Mouse (Mus musculus): ENCODE results near the gene Mbnl1. TPM values are rescaled to one million over a fixed set of nuclear protein-coding genes. Genes with fewer than 3 reads are reported as not detected.

The Mbnl1 gene
- polyA plus RNA-seq, 1 experiment from 2014 or later: 71.7 TPM

GRCm38 (mm10) chr3:60584704-60585103 is 112.1 kb downstream of the Mbnl1 start:
- no peak for DNase-seq (ENCODE audit: low spot score)
- H3K36me3 ChIP-seq: no peaks in the 10 kb centered on the region
- H3K4me3 ChIP-seq: no peak overlapping the region
- H3K27ac ChIP-seq: no peak overlapping the region
- WGBS: 94% methylated on average over 3 of the region's 3 CpGs
- H3K9me3 ChIP-seq: no peaks in the 10 kb centered on the region
- peaks cover 33% of the 10 kb centered on the region for H3K4me1 ChIP-seq
- H3K27me3 ChIP-seq (ENCODE audit: insufficient read depth, poor library complexity, severe bottlenecking): no peaks in the 10 kb centered on the region

DNA sequence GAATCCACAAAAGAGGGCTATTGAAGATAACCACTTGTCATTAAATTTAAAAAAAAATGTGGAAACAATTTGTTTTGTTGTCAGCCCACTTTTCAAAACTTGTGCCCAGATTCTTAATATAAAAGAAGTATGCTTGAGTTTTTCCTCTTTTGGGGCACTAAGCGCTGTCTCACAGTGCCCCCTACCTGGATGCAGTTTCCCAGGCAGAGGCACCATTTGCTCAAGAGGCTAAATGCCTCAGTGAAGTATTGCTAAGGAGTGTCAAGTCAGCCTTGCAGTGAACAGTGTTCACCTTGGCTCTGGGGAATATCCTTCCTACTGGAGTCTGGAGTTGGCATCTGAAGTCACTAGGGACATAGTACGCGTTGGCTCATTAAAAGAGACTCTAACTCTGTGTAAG is 113.4 kb downstream of the Mbnl1 start:
- Histone ChIP-seq H3K4me3 (no peak overlapping the region), H3K9me3 (no peaks in the 10 kb centered on the region), H3K36me3 (no peaks in the 10 kb centered on the region), H3K4me1 (peaks cover 24% of the 10 kb centered on the region), H3K27ac (no peak overlapping the region), H3K27me3 (ENCODE audit: insufficient read depth, poor library complexity, severe bottlenecking) (no peaks in the 10 kb centered on the region)
- no peak for DNase-seq (ENCODE audit: low spot score)
- 93% methylated on average over 3 of the region's 3 CpGs for WGBS

GRCm38 (mm10) chr3:60587149-60587548 is 114.5 kb downstream of the Mbnl1 start:
- no peak for DNase-seq (ENCODE audit: low spot score)
- H3K27ac ChIP-seq: no peak overlapping the region
- H3K4me1 ChIP-seq: peaks cover 24% of the 10 kb centered on the region
- no peak overlapping the region for H3K4me3 ChIP-seq
- H3K9me3 ChIP-seq: no peaks in the 10 kb centered on the region
- no peaks in the 10 kb centered on the region for H3K27me3 ChIP-seq (ENCODE audit: insufficient read depth, poor library complexity, severe bottlenecking)
- H3K36me3 ChIP-seq: no peaks in the 10 kb centered on the region
- 93% methylated on average over 4 of the region's 4 CpGs for whole genome bisulfite sequencing

DNA sequence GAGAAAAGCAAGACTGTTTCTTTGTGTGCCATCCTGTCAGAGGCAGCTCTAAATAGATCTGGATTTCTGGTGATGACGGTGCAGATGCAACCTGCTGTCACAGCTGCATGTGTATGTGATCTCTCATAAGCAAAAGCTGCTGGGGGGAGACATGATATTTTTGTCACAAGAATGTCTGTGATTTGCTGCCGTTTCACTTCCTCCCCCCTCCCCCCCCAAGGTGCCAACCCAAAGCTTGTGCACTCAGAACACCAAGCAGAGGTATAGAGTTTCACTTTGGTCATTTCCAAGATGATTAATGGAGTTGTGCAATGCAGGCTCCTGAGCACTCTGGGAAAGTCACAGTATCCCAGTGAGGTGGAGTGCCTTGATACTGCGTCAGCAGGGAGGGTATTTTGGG is 116.7 kb downstream of the Mbnl1 start:
- DNase-seq (ENCODE audit: low spot score): no peak
- Histone ChIP-seq H3K4me3 (no peak overlapping the region), H3K27ac (no peak overlapping the region), H3K9me3 (no peaks in the 10 kb centered on the region), H3K36me3 (no peaks in the 10 kb centered on the region), H3K4me1 (peaks cover 31% of the 10 kb centered on the region), H3K27me3 (ENCODE audit: insufficient read depth, poor library complexity, severe bottlenecking) (no peaks in the 10 kb centered on the region)
- WGBS: 61% methylated on average over 3 of the region's 3 CpGs

- H3K4me3 ChIP-seq: no peak overlapping the region
- H3K9me3 ChIP-seq: no peaks in the 10 kb centered on the region
- H3K4me1 ChIP-seq: peaks cover 12% of the 10 kb centered on the region; the same call in 1 of the 2 replicates
- peaks cover 3% of the 10 kb centered on the region; the same call in 1 of the 2 replicates for H3K36me3 ChIP-seq
- H3K27ac ChIP-seq: no peak overlapping the region
- DNase-seq (ENCODE audit: low spot score): no peak
- no peaks in the 10 kb centered on the region for H3K27me3 ChIP-seq (ENCODE audit: insufficient read depth, poor library complexity, severe bottlenecking)
- 90% methylated on average over 10 of the region's 10 CpGs for WGBS
Measured at GRCm38 (mm10) chr3:60595606-60596005, 123.0 kb downstream of the Mbnl1 start.

- Histone ChIP-seq H3K36me3 (peaks cover 3% of the 10 kb centered on the region; the same call in 1 of the 2 replicates), H3K27ac (no peak overlapping the region), H3K27me3 (ENCODE audit: insufficient read depth, poor library complexity, severe bottlenecking) (no peaks in the 10 kb centered on the region), H3K4me1 (peaks cover 20% of the 10 kb centered on the region), H3K9me3 (no peaks in the 10 kb centered on the region), H3K4me3 (no peak overlapping the region)
- WGBS: 66% methylated on average over 4 of the region's 4 CpGs
- DNase-seq (ENCODE audit: low spot score): no peak
Measured at GRCm38 (mm10) chr3:60596985-60597384, 124.4 kb downstream of the Mbnl1 start.

- Histone ChIP-seq H3K27me3 (ENCODE audit: insufficient read depth, poor library complexity, severe bottlenecking) (no peaks in the 10 kb centered on the region), H3K4me1 (peaks cover 26% of the 10 kb centered on the region), H3K9me3 (no peaks in the 10 kb centered on the region), H3K4me3 (no peak overlapping the region), H3K36me3 (peaks cover 5% of the 10 kb centered on the region; the same call in 1 of the 2 replicates), H3K27ac (no peak overlapping the region)
- DNase-seq (ENCODE audit: low spot score): no peak
- WGBS: 22% methylated on average over 4 of the region's 4 CpGs
Measured at GRCm38 (mm10) chr3:60601686-60602085, 129.1 kb downstream of the Mbnl1 start.

DNA sequence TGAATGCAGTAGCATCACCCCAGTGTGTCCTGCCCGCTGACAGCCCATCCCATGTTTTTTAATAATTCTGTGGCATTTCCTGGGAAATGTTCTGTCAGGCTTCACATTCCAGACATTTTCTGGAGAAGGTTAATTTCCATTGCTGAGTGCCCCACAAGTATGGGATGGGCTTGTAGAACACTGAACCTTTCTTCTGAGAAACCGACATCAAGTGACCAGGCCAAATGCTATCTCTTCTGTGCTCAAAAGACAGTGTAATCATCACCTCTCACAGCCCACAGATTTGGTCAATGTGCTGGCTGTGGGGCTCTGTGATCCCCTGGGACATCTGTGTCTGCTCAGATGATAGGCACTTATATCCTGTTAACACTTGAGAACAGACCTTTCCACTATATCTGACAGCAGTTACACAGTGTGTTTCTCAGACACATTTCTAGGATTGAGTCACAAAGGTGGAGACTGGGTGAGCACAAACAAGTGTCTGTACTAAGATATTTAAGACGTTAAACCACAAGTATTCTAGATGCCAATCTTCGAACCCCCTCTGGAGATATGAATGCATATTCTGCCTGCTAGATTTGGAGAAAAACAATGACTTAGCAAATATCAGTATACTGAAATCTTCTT is 130.4 kb downstream of the Mbnl1 start:
- Histone ChIP-seq H3K27me3 (ENCODE audit: insufficient read depth, poor library complexity, severe bottlenecking) (no peaks in the 10 kb centered on the region), H3K36me3 (peaks cover 5% of the 10 kb centered on the region; the same call in 1 of the 2 replicates), H3K27ac (peak overlapping the region; percentile 16; the same call in 1 of the 2 replicates), H3K4me1 (peaks cover 26% of the 10 kb centered on the region), H3K9me3 (no peaks in the 10 kb centered on the region), H3K4me3 (no peak overlapping the region)
- peak; percentile 95 for DNase-seq (ENCODE audit: low spot score)
- WGBS: 36% methylated on average over 4 of the region's 4 CpGs

- DNase-seq (ENCODE audit: low spot score): no peak
- Histone ChIP-seq H3K9me3 (no peaks in the 10 kb centered on the region), H3K4me3 (no peak overlapping the region), H3K27ac (peak overlapping the region; percentile 42; the same call in 1 of the 2 replicates), H3K4me1 (peaks cover 26% of the 10 kb centered on the region), H3K27me3 (ENCODE audit: insufficient read depth, poor library complexity, severe bottlenecking) (no peaks in the 10 kb centered on the region), H3K36me3 (0 out of 2 replicates have a peak, but pooled peaks cover 5% of the 10 kb centered on the region)
- 70% methylated on average over 4 of the region's 4 CpGs for WGBS
Measured at GRCm38 (mm10) chr3:60603637-60604036, 131.0 kb downstream of the Mbnl1 start.

- 0 out of 2 replicates have a peak, but pooled peaks cover 3% of the 10 kb centered on the region for H3K36me3 ChIP-seq
- H3K9me3 ChIP-seq: no peaks in the 10 kb centered on the region
- peak overlapping the region; percentile 30; the same call in 1 of the 2 replicates for H3K27ac ChIP-seq
- H3K4me3 ChIP-seq: no peak overlapping the region
- peaks cover 26% of the 10 kb centered on the region for H3K4me1 ChIP-seq
- WGBS: 62% methylated on average over 6 of the region's 6 CpGs
- H3K27me3 ChIP-seq (ENCODE audit: insufficient read depth, poor library complexity, severe bottlenecking): no peaks in the 10 kb centered on the region
- DNase-seq (ENCODE audit: low spot score): no peak
Measured at GRCm38 (mm10) chr3:60604205-60604604, 131.6 kb downstream of the Mbnl1 start.

- Histone ChIP-seq H3K4me3 (no peak overlapping the region), H3K9me3 (no peaks in the 10 kb centered on the region), H3K36me3 (peaks cover 11% of the 10 kb centered on the region), H3K4me1 (no peaks in the 10 kb centered on the region; the same call in 1 of the 2 replicates), H3K27ac (no peak overlapping the region), H3K27me3 (ENCODE audit: insufficient read depth, poor library complexity, severe bottlenecking) (no peaks in the 10 kb centered on the region)
- DNase-seq (ENCODE audit: low spot score): no peak
- WGBS: 9% methylated on average over 2 of the region's 2 CpGs
Measured at GRCm38 (mm10) chr3:60608952-60609403, 136.3 kb downstream of the Mbnl1 start.

DNA sequence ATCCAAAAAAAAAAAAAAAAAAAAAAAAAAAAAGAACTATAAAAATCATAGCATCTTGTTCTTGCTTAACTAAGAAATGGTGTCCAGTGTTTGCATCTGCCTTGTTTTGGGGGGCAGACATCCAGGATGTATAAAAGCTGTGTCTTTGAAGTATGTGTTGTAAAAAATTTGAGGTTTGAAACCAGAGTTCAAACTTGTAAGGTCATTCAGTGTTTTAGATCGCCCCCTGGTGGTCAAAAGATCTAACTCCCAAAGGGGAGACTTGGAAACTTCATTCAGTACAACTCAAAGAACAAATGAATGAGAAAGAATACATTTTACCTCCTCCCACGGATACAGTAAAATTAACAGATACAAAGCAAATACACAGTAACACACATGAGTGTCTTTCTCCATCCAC is 139.2 kb downstream of the Mbnl1 start:
- no peaks in the 10 kb centered on the region for H3K4me1 ChIP-seq
- no peak for DNase-seq (ENCODE audit: low spot score)
- no peak overlapping the region for H3K27ac ChIP-seq
- H3K9me3 ChIP-seq: no peaks in the 10 kb centered on the region
- H3K27me3 ChIP-seq (ENCODE audit: insufficient read depth, poor library complexity, severe bottlenecking): no peaks in the 10 kb centered on the region
- H3K36me3 ChIP-seq: peaks cover 18% of the 10 kb centered on the region
- WGBS: 18% methylated on average over 2 of the region's 2 CpGs
- H3K4me3 ChIP-seq: no peak overlapping the region

GRCm38 (mm10) chr3:60613121-60613520 is 140.5 kb downstream of the Mbnl1 start:
- 87% methylated on average over 7 of the region's 7 CpGs for WGBS
- Histone ChIP-seq H3K4me3 (no peak overlapping the region), H3K9me3 (no peaks in the 10 kb centered on the region), H3K27ac (no peak overlapping the region), H3K27me3 (ENCODE audit: insufficient read depth, poor library complexity, severe bottlenecking) (no peaks in the 10 kb centered on the region), H3K36me3 (peaks cover 18% of the 10 kb centered on the region), H3K4me1 (no peaks in the 10 kb centered on the region)
- no peak for DNase-seq (ENCODE audit: low spot score)

Data from heart, embryonic 10.5 days (tissue).